Mouse (Mus musculus): ENCODE data around the gene Ufsp1. TPM values are rescaled to one million over a fixed set of nuclear protein-coding genes. Genes with fewer than 3 reads are reported as not detected.
A peak's percentile ranks its signal among the peaks of the same experiment; 100 is the strongest.
"Not testable (repeated sequence)": the region's sequence is repeated elsewhere in the genome, so short reads cannot be mapped to it uniquely, and the experiment has no call there.

Gene Ufsp1
- polyA plus RNA-seq (2012; ENCODE audit: insufficient read depth, insufficient read length, missing spikeins): 7.4 and 11.4 TPM in 2 replicates

DNA sequence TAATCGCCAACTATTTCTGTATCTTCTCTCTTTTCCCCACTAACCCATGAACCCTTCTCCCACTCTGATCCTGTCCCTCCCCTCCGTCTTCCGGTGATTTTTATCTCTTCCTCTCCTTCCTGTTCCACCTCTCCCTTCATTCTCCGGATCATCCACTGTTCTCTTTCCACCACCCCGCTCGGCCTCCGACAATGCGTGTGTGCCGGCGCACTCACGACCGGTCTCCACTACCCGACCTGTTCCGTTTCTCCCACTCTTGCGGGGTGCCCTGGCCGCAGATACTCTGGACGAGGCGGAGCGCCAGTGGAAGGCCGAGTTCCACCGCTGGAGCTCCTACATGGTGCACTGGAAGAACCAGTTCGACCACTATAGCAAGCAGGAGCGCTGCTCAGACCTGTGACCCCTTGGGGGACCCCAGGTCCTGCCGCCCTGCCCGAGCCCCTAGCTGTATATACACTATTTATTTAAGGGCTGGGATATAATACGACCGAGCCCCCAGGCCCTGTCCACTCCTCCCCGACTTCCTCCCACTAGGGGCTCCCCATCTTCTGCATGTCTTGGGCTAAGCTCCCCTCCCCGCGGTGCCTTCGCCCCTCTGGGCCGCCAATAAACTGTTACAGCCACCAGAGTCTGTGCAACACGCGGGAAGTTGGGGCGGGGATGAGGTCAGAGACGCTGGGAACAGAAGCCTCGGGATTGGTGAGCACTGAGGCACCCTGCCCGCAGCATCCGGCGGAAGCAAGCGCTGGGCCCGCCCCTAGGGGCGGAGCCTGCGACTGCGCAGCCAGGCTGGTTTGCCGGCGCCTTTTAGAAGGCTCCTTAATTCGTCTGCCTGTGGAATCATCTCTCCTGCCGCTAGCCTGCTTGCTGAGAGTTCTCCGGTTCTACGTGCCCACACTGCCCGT is at the start of gene Ufsp1:
Gene Ufsp1 (plus strand): TSS at position 791 of the 905 bp plus-strand sequence.
- Histone ChIP-seq H3K4me3 (ENCODE audit: insufficient read depth, low read depth, low read length) (peak within 1 kb of the TSS; percentile 70), H3K27ac (replicated peaks; ENCODE audit: low read depth, low read length) (peak within 1 kb of the TSS; percentile 65), H3K4me1 (ENCODE audit: control insufficient read depth, insufficient read depth, insufficient read length, low read length) (no peaks in the 10 kb centered on the region; the same call in 1 of the 2 replicates)

DNA sequence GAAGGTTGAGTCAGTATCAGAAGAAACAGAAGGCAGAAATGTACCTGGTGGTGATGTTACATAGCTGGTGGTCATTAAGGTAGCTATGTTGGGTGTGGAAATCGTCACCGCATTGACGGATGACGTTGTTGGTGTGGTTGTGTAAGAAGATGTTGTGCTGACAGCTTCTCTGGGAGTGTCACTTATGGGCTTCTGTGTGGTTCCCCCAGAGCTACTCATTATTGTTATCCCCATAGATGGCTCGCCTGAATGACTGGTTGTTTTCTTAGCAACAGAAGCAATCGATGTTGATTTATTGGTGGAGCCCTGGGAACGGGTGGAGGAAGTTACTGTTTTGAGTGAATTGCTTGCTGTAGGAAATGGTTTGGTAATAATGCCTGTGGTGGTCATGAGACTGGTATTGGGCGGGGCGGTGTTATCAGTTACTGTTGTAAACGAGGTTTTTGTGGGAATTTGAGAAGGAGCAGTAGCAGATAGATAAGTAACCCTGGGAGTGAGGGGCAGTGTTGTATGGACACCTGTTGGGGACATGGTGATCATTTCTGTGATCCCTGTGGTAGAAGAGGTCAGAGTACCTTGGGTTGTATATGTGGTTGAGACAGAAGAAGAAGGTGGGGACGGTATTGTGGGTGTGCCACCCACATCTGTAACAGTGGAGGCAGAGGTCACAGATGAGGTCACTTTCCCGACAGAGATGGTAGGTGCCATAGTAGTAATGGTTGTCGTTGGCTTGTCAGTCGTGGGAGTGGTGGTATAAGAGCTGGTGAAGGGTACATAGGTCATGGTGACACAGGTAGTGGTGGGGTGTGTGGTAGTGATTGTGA is 30.3 kb upstream of the Ufsp1 start:
- Histone ChIP-seq H3K4me1 (ENCODE audit: control insufficient read depth, insufficient read depth, insufficient read length, low read length) (no peaks in the 10 kb centered on the region), H3K4me3 (ENCODE audit: insufficient read depth, low read depth, low read length) (no peak overlapping the region), H3K27ac (replicated peaks; ENCODE audit: low read depth, low read length) (no peak overlapping the region)

DNA sequence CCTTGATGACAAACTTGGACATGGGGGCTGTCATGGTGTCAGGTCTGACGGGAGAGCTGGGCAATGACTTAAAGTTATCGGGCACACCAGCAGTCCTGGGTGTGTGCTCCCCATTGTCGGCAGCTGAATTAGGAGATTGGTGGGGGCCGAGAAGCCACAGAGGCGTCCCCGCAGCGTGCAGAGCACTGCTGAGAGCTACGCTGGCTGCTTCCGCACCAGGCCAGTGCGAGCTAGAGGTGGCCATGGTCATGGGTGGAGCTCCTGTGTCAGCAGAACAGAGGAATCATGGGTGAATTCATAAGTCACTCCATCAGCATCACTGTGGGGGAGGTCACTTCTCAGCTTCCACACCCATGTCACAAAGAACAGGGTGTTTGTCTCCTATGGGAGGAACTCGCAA is 29.6 kb upstream of the Ufsp1 start:
- Histone ChIP-seq H3K4me1 (ENCODE audit: control insufficient read depth, insufficient read depth, insufficient read length, low read length) (no peaks in the 10 kb centered on the region), H3K4me3 (ENCODE audit: insufficient read depth, low read depth, low read length) (no peak overlapping the region), H3K27ac (replicated peaks; ENCODE audit: low read depth, low read length) (no peak overlapping the region)

DNA sequence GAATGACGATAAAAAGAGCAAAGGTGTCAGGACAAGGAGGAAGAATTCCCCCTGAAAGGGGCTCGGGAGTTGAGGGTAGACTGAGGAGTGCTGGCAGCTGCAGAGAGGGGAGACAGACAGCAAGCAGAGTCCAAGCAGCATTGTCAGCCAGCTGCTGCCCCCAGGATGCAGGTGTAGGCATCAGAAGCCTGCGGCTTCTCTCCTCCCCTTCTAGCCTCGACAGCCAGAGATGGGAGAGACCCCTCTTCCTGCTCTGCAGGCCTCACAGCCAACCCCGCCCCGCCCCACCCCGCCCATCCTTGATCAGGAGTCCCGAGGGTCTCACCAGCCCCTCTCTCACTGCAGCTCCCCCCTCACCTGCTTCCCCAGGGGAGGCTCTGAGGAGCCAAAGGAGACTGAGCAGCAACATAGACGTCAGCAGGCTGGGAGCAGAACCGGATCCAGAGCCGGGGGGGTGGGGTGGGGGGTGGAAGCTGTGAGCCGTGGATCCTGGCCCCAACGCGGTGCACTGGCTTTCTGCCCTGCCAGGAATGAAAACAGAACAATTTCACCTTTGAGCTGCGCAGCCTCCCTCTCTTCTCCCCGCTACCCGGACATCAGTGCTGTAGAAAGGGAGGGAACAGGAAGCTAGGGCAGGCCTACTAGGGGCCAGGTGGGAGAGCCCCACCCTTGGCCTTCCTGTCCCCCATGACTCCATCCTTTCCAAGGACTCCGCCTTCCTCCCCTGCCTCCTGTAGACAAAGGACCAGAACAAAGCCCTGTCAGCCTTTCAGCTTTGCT is 26.1 kb upstream of the Ufsp1 start:
- Histone ChIP-seq H3K27ac (replicated peaks; ENCODE audit: low read depth, low read length) (peak overlapping the region; percentile 92), H3K4me1 (ENCODE audit: control insufficient read depth, insufficient read depth, insufficient read length, low read length) (no peaks in the 10 kb centered on the region), H3K4me3 (ENCODE audit: insufficient read depth, low read depth, low read length) (peak overlapping the region; percentile 55)

DNA sequence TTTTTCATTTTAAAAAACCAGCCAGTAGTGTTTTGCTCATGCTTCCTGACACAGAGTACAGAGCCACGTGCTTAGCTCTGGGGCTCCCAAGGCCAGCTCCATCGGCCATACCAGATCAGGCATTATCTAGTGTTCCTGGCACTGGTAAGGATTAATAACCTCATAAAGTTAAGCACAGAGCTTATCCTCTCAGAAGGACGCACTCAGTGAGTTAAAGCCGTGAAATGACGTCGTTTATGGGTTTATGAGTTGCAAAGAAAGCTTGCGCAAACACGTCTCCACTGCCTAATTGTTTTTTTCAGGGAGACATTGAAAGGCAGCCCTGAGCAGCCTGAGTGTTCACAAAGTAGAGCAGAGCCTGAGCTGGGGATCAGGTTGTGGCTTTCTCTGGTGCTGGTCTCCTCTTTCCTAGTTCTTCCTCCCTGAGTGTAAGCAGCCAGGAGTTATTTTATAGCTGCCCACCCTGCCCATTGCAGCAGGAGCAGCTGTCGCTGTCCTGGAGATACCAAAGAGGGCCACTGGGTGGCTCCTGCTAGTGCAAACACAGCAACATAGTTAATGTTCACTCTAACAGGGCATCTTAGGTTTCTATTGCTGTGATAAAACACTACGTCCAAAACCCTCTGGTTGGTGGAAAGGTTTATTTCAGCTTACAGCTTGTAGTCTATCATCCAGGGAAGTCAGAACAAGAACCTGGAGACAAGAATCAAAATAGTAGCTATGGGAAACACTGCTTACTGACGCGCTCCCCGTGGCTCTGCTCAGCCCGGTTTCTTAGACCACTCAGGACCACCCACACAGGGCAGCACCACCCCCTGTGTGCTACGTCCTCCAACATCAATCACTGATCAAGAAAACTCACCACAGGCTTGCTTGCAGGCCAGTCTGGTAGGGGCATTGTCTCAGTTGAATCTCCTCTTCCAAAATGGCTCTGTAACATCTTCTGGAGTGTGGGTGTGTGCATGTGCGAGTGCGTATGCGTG is 16.8 kb upstream of the Ufsp1 start:
- H3K27ac ChIP-seq (replicated peaks; ENCODE audit: low read depth, low read length): no peak overlapping the region
- H3K4me3 ChIP-seq (ENCODE audit: insufficient read depth, low read depth, low read length): no peak overlapping the region
- no peaks in the 10 kb centered on the region for H3K4me1 ChIP-seq (ENCODE audit: control insufficient read depth, insufficient read depth, insufficient read length, low read length)

DNA sequence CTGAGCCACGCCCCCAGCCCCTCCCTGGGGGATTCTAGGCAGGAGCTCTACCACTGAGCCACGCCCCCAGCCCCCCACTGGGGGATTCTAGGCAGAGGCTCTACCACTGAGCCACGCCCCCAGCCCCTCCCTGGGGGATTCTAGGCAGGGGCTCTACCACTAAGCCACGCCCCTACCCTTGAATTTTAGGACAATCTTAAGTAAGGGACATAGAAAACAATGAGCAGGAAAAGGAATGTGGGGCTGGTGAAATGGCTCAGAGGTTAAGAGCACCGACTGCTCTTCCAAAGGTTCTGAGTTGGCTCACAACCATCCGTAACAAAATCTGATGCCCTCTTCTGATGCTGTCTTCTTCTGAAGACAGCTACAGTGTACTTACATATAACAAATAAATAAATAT is 10.0 kb upstream of the Ufsp1 start:
- H3K4me3 ChIP-seq (ENCODE audit: insufficient read depth, low read depth, low read length); H3K4me1 ChIP-seq (ENCODE audit: control insufficient read depth, insufficient read depth, insufficient read length, low read length); H3K27ac ChIP-seq (replicated peaks; ENCODE audit: low read depth, low read length): not testable (repeated sequence)

DNA sequence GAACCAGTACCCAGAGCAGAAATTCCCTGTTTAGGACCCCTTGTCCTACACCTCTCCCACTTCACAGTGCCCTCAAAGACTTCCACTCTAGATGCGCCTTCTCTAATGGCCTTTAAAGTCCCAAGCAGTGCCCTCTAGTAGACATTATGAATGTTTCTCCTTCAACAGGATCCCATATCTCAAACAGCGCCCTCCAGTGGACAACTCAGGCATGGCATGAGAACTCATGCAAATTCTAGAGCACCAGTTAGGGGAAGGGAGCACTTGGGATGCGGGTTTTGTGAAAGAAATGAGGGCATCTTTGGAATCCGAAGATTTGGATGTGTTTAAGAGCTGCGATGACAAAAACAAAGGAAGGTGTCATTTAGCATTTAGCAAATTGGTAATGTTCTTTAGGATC is 9.4 kb upstream of the Ufsp1 start:
- Histone ChIP-seq H3K4me3 (ENCODE audit: insufficient read depth, low read depth, low read length) (no peak overlapping the region), H3K4me1 (ENCODE audit: control insufficient read depth, insufficient read depth, insufficient read length, low read length) (no peaks in the 10 kb centered on the region)

DNA sequence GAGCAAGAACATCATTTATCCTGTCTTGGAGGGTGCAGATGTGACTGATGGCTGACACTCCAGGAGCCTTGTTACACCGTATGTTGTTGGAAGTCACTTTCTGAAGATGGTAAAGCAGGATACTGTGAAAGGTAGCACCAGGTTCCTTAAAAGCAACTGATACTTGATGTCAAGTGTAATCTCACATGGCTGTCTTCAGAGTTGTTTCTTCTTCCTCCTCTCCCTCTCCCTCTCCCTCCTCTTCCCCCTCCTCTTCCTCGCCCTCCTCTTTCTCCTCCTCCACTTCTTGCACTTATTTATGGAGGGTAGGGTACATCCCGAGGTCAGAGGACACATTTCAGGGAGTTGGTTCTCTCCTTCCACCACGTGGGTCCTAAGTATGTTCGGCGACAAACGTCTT is 8.4 kb upstream of the Ufsp1 start:
- no peak overlapping the region for H3K27ac ChIP-seq (replicated peaks; ENCODE audit: low read depth, low read length)
- H3K4me1 ChIP-seq (ENCODE audit: control insufficient read depth, insufficient read depth, insufficient read length, low read length): no peaks in the 10 kb centered on the region
- H3K4me3 ChIP-seq (ENCODE audit: insufficient read depth, low read depth, low read length): no peak overlapping the region

More for the DNA sequence above, 9.4 kb upstream of the Ufsp1 start:
- no peak overlapping the region for H3K27ac ChIP-seq (replicated peaks; ENCODE audit: low read depth, low read length)

DNA sequence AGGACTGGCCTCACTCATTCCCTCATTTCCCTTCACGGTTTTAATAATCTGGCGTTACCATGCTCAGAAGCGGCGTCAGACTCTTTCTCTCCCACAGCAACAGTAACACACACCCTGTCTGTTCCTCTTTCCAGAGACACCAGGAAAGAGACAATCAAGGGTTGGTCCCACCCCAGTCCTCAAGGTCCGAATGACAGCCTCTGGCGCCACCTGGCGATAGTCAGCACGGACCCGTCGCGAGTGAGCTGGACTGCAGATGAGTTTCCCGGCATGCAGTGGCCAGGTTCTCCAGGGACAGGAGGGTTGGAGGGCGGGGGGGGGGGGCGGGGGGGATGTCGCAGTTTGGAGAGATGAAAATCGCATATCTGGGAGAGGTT is 7.8 kb upstream of the Ufsp1 start:
- Histone ChIP-seq H3K4me1 (ENCODE audit: control insufficient read depth, insufficient read depth, insufficient read length, low read length) (no peaks in the 10 kb centered on the region), H3K4me3 (ENCODE audit: insufficient read depth, low read depth, low read length) (no peak overlapping the region), H3K27ac (replicated peaks; ENCODE audit: low read depth, low read length) (no peak overlapping the region)

DNA sequence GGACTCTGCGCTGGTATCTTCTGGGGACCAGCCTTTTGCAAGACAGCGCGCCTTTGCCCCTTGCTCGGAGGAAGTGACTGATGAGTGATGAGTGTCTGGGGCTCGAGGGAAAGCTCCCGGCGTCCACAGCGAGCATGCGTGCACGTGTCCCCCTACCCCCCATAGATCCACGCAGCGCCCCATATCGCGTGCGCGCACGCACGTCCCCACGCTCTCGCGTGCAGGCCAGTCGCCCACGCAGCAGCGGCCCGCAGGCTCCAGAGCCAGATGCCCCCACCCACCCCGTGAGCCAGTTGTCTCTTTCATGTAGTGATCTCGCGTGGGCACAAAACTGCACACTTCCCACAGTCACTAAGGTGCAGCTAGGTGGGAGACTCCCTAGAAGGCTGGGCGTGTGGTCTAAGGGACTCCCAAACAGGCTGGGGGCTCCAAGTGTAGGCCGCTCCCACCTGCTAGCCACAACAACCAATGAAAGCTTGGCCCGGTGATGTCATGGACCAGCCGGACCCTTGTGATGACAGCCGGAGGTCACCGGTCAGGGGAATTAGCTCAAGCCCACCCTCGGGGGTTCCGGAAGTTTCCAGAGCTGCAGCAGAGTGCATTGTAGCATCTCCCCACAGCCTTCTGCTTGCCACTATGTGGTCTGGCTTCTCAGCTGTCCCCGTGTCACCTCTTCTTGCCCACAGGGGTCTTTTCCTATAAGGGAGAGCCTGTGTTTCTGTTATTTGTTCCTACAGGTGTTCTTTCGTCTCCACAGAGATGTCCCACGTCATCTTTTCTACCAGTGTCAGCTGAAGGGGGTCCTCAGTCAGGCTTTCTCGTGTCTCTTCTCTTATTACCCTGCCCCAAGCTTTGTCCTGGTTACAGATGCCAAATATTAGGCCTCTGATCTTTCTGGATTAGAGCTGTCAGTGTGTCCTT is 7.1 kb upstream of the Ufsp1 start, which contains the start of gene Ache:
Gene Ache (plus strand): TSS at position 488 of the 921 bp plus-strand sequence.
- peak within 1 kb of the TSS; percentile 51 for H3K4me3 ChIP-seq (ENCODE audit: insufficient read depth, low read depth, low read length)
- H3K4me1 ChIP-seq (ENCODE audit: control insufficient read depth, insufficient read depth, insufficient read length, low read length): no peaks in the 10 kb centered on the region
- H3K27ac ChIP-seq (replicated peaks; ENCODE audit: low read depth, low read length): no peak within 1 kb of the TSS

DNA sequence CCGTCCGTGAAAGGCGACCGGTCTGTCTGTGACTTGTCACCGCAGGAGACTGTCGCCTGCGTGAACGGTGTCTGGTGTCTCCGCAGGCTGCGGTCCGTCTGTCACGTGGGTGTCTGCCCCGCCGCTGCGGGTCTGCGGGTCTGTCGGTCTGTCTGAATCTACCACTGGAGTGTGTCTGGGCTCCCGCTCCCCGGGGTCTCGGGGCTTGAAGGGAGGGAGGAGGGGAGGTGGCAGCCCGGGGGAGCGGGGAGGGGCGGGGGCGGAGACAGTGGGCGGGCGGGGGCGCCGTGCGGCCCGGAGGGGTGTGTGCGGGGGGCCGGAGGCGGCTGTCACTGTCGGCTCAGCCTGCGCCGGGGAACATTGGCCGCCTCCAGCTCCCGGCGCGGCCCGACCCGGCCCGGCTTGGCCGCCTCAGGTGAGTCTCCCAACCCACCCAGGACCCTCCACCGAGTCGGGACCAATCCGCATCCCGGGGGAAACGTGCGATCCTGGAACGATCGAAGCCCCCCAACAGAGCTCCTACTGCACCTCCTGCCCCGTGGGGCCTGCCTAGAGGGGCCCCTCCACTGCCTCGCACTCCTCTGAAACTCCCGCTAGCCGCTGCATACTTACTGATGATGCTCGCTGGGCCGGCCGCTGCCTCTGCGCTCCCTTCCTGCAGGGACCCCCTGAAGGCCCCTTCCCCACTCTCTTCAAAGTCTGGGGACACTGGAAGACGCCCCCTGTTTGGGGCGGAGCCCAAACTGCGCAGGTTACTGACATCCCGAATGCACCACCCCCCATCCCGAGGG is 6.3 kb upstream of the Ufsp1 start:
- H3K4me1 ChIP-seq (ENCODE audit: control insufficient read depth, insufficient read depth, insufficient read length, low read length): no peaks in the 10 kb centered on the region; the same call in 1 of the 2 replicates
- peak overlapping the region; percentile 51 for H3K4me3 ChIP-seq (ENCODE audit: insufficient read depth, low read depth, low read length)
- no peak overlapping the region for H3K27ac ChIP-seq (replicated peaks; ENCODE audit: low read depth, low read length)

DNA sequence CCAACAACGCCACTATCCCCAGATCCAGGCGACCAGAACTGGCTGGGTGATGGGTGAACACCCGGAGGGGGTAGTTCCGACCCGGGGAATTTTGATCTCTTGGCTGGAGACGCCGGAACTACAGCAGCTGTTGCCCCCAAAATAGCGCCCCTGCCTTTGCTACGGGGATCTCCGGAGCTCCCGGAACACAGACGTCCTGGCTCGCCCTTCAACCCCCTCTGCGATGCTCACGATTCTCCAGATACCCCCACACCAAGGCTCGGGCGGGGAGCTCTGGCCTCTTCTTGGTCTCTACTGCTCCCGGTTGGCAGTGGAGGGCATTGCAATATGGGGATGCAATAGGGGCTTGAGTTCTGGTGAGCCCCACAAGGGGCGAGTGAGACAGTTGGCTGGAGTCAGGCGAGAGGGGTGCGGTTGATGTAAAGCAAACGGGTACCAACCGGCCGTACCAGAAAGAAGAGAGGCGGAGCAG is 5.4 kb upstream of the Ufsp1 start:
- Histone ChIP-seq H3K4me1 (ENCODE audit: control insufficient read depth, insufficient read depth, insufficient read length, low read length) (no peaks in the 10 kb centered on the region; the same call in 1 of the 2 replicates), H3K27ac (replicated peaks; ENCODE audit: low read depth, low read length) (no peak overlapping the region), H3K4me3 (ENCODE audit: insufficient read depth, low read depth, low read length) (peak overlapping the region; percentile 2; the same call in 1 of the 2 replicates)
